Mouse (Mus musculus) heart, postnatal 4 days (tissue): ENCODE measurements around the gene Nptn. TPM values are rescaled to one million over a fixed set of nuclear protein-coding genes. Genes with fewer than 3 reads are reported as not detected.

Experiments
- DNase-seq: peaks from one replicate; pipeline ENCODE4 v3.0.0; 2021
- total RNA-seq, 2 experiments: library from RNA; stranded (reverse); gene quantifications; 2 replicates each; pipeline ENCODE4 v1.2.3; 2021

The Nptn gene
- total RNA-seq, 2 experiments from 2014 or later = 194 to 206 TPM

DNA sequence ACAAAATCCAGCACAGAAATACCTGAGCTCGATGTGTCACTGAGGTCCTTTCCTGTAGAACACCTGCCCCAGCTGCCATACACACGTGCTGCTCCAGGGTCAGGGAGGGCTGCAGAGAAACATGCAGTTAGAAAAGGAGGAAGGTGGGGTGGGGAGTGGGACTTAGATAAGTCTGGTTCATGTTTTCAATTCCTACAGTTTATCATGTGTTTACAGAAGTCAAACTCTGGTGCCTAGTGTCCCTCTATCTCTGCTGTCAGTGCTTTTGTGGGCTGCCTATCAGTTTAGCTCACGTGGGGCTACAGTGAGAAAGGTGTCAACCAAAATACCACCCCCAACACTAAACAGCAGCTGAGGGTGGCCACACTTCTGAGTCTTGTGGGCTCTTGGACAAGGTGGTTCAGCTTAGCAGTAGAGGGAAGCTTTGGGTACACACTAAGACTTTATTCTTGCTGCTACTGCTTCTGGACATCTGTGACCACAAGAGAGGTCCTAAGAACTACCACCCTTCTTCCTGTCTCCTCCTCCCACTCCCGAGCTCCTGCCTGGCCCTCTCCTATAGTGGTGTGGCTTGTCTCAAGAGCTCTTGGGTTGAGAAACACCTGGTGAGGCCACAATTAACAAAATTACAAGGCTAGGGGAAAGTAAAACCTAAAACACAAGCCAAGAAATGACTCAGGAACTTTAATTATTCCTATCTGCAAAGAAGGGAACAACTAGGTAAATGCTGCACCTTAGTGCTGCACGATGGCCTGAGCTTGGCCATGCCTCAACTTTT lies 75.9 kb downstream of the Nptn start:
- DNase-seq = no peak

DNA sequence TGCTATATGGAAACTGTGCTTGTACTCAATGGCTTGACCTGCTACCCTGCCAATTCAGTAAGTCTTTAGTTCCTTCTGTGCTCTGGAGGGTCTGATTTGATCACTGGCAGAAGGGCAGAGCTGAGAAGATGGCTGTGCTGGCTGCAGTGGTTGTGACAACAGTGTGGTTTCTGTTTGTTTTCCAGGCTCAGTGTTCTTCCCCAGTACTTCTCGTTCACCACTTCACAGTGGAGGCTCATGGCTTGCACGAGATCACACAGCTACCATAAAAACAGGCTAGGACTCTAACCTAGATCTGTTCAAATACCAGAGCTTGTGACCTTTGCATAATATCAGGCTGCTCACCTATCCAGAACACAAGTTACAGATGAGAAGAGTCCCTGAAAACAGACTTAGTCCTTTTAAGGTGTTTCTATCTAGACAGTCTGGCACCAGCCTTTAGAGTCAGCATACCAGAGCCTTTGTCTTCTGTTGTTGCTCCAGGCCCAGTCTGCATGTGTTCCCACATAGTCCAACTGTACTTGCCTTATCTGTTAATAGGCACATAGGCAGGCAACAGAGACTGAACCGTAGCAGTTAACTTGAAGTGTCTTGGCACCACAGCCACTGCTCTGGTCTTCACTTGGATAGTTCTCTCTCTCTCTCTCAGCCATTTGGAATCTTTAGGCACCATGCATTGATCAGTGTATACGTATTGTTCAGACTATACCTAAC lies 76.7 kb downstream of the Nptn start:
- no peak for DNase-seq

GRCm38 (mm10) chr9:58659331-58659730 lies 77.3 kb downstream of the Nptn start:
- DNase-seq = no peak

DNA sequence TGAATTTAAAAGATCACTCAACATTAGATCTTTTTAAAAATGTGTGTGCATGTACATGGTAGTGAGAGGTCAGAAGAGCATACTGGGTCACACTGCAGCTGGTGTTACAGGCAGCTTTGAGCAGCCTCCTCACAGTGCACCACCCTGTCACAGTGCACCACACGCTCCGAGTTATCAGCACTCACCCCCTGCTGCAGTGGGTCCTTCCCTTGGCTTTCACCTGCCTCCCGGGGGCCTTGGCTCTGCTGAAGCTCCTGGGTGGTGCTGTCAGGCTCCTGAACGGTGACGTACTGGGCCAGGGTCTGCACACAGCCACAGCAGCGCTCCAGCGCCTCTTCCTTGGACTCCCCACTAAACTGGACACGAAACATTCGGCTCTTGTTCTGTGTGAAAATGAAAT lies 77.9 kb downstream of the Nptn start:
- no peak for DNase-seq

DNA sequence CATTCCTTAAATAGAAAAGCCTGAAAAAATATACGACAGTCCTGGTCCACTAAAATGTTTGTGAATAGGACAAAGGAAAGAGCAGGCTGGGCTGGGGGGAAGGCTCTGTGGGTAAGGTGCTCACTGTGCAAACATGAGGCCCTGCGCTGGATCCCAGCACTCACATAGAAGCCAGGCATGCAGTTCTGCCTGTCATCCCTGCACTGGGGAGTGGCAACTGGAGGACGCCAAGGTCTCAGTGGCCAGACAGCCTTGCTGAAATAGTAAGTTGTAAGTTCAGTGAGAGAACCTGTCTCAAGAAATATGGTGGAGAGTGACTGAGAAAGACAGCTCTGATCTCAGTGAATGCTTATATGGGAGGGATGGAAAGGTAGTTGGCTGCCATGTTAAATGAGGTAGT lies 78.6 kb downstream of the Nptn start:
- DNase-seq = no peak

GRCm38 (mm10) chr9:58662007-58662406 lies 80.0 kb downstream of the Nptn start:
- no peak for DNase-seq

DNA sequence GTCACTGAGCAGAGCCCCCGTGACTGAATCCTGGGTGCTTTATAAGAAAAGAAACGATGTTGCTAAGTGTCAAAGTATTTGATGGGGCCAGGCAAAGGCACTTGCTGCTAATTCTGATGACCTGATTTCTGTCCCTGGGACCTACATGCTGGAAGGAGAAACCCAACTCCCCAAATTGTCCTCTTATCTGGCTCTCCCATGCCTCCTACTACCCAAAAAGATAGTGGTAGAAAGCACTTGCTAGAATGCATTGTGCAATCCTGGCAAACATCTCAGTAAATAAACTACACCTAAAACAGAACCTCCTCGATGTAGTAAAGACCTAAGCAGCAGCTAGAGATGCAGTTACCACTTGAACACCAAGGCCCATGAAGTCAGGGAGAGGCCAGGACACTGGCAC lies 80.8 kb downstream of the Nptn start:
- no peak for DNase-seq

GRCm38 (mm10) chr9:58665492-58665891 lies 83.5 kb downstream of the Nptn start:
- no peak for DNase-seq

DNA sequence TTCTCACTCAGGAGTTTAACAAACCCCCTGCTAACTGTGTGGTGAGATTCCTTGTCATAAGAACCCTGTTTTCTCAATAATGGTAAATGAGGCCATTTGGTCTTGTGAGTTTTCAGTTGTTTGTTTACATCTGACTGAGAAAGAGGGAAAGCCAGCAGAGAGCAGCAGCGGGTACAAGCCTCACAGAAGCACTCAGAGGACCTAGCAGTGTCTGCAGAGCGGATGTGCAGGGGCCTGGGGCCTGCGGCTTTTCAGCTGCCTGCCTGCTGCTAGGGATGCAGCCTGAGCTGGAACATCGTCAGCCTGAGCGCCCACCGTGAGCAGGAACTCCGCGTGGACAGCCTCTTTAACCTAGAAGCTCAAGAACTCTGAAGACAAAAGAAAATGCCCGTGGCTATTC lies 84.2 kb downstream of the Nptn start:
- DNase-seq = no peak

DNA sequence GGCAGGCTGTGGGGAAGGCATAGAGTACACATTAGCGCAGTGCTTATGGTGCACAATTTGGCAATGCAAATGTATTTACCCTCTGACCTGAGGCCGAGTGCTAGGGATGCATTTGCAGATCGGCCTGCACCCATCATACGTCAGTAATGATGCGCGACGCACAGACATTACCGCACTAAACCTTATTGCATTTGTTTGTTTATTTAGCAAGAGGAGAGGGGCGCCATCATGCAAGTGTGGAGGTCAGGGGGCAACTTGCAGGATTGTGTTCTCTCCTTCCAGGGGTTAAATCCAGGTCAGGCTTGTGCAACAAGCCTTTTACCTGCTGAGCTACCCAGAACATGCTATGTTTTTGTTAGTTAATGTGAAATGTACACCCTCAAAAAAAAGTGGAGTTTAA lies 85.2 kb downstream of the Nptn start:
- no peak for DNase-seq

DNA sequence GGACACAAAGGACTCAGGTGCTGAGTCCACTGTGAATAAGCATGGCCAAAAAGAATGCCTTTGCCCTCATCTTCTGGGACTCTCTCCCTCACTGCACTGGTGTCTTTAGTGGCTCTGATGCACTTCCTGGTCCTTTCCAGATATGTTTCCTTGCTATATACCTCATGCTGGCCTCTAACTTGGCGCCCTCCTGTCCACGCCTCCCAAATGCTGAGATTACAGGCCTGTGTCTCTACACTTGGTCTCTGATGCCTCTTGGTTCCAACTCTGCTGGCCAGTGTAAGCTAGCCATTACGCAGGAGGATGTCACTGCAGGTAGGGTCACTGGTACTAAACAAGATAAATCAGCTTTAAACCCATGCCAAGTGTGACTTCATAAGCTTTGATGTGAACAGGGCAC lies 86.1 kb downstream of the Nptn start:
- no peak for DNase-seq

GRCm38 (mm10) chr9:58669071-58669470 lies 87.0 kb downstream of the Nptn start:
- no peak for DNase-seq

- DNase-seq = no peak
Observed at GRCm38 (mm10) chr9:58669819-58670218, 87.8 kb downstream of the Nptn start.

GRCm38 (mm10) chr9:58672474-58672873 lies 90.4 kb downstream of the Nptn start:
- DNase-seq = peak; percentile 58

DNA sequence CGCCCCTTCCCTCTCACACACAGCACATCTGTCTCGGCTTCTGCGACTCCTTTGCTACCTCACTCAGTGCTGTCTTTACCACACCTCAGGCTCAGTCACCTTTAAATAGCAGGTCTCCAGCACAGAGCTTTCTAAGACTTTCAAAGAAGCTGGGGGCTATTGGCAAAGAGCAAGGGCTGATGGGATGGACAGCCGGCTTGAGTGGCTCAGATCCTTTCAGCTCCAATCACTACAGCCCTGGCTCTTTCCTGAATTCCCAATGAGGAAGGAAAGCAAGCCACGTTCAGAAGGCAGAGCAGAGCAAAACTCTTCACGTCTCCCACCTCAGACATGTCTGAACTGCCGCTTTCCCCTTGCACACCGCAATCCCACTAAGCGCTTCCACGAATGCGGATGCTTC lies 92.7 kb downstream of the Nptn start:
- no peak for DNase-seq

DNA sequence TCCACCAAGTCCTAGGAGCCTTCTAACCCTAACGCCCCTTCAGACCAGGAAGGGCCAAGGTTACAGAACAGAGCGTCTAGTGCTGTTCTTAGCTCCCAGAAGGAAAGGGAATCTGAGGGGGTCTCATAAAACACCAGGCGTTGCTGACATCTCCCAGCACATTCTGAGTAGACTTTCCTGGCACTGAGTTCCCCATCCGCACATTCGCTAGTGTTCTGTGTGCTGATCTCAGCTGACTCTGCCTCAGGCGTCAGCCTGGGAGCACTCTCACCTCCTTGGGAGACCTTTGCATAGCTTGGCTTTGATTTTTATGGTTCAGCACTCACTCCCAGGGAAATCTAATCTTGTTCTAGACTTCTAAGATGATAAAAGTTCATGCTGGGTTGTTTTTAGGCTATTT lies 93.3 kb downstream of the Nptn start:
- DNase-seq = no peak

DNA sequence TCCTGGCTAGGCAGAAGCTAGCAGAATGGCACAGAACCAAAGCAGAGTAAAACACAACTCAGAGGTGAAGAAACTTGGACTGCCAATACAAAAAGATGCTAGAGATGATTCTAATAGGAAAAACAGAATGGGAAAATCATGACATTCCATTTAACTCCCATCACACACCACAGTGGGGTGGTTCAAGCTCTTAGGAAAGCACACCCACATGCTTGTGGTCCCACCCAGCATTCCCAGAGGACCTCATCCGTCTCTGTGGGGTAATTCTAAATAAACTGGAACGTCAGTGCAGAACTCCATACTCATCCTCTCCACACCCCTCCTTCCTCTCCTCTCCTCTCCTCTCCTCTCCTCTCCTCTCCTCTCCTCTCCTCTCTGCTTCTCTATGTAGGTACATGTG lies 99.4 kb downstream of the Nptn start:
- DNase-seq = no peak

GRCm38 (mm10) chr9:58682106-58682505 lies 100.1 kb downstream of the Nptn start:
- no peak for DNase-seq

DNA sequence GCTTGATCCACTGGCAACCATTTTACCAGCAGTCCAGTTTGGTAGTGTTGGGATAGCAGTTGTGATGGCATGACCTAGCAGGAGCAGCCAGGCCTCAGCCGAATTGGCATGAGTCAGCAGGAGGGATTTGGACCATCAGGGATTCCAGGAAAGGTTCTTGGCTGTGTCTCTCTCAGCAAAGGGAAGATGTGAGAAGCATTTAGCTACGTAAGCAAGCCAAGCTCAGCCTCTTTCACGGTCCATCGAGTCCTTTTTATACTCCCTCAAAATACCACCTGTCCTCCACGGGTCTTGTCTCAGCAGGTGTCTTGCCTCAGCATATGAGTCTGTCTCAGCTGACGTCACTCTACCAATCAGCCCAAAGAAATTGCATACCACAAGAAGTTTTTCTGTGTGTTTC lies 101.3 kb downstream of the Nptn start:
- no peak for DNase-seq

DNA sequence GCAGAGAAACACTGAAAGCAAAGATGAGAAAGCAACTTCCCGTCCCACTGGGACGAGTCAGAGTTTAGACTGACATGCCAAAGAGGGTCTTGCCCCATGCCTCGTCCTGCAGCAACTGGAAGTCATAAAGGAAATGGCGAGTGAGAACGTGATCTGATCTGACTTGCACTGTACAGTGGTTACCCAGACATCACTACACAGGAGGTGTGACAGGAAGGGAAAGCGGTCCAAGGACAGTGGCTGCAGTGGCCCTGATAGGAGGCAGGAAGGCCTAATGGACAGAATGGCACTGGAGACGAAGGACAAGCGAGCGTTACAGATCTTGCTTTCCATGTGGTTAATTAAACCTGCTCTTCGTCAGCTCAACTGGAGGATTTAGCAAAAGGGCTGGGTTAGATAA lies 103.2 kb downstream of the Nptn start:
- no peak for DNase-seq

- no peak for DNase-seq
Observed at GRCm38 (mm10) chr9:58688076-58688475, 106.0 kb downstream of the Nptn start.

GRCm38 (mm10) chr9:58690701-58691100 lies 108.7 kb downstream of the Nptn start:
- DNase-seq = no peak

DNA sequence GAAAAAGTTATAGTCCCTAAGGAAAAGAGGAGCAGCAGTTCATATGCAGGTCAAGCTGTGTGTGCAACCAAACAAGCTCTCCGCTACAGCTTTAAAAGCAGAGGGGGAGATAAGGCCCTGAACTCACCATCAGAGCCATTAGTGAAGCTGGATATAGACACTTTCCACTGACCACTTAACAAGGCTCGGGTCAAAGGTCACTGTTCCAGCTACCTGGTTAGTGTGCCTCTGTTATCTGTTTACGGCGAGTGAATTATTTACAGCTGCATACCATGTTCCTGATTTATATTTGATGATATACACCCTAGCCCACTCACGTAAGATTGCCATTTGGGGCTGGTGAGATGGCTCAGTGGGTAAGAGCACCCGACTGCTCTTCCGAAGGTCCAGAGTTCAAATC lies 109.4 kb downstream of the Nptn start:
- no peak for DNase-seq

- DNase-seq = no peak
Observed at GRCm38 (mm10) chr9:58698486-58698885, 116.4 kb downstream of the Nptn start.
